Mouse (Mus musculus): ENCODE measurements at regions not wholly inside any gene's neighbourhood (a gene's known extent, or its start where the extent isn't known, plus 50 kb on each side); places are given as distances from the start of the nearest gene placed in this dataset.

DNA sequence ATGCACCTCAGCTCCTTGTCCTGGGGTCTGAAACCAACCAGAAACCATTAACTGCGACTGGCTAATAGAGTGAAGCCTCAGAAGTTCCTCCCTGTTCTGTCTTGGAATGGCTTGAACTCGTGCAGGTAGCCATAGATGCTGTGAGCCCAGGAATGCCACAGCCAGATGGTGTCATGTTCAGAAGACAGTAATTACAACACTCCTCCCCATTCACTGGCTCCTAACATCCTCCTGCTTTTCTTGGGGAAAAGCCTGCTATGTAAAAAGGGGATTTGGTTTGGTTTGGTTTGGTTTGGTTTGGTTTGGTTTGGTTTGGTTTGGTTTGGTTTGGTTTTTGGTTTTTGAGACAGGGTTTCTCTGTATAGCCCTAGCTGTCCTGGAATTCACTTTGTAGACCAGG, 59.7 kb upstream of the Chd2 start:
- no peak for TF ChIP-seq CTCF (IDR thresholded peaks at IDR 0.05; ENCODE audit: low read depth)
- TF ChIP-seq EP300 (IDR thresholded peaks at IDR 0.05; ENCODE audit: low read depth), result no peak

Measured in heart, postnatal 0 days (tissue).